Mouse (Mus musculus): ENCODE results near the gene Smad5. TPM values are rescaled to one million over a fixed set of nuclear protein-coding genes. Genes with fewer than 3 reads are reported as not detected.

Smad5 gene
- total RNA-seq, 2 experiments from 2014 or later: 24.4 to 24.5 TPM

DNA sequence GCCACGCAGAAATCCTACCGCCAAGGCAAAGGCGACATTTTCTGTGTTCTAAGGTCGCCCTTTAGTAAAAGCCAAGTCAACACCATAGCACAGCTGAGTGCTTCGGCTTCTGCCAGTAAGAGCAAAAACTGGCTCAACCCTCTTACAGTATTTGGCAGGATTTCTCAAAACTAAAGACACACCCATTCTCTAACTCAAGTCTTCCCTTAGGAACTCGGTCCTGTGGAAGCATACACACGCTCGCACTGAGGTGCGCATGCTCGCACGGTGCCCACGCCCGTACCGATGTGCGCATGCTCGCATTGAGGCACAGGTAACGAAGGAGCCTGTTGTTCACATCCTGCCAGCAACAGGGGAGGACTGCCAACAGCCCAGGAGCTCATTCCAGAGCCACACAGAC, 20.5 kb upstream of the Smad5 start:
- H3K27ac ChIP-seq: peak overlapping the region; percentile 61
- no peak for TF ChIP-seq CTCF (IDR thresholded peaks at IDR 0.05)
- peak overlapping the region; percentile 66 for H3K4me3 ChIP-seq
- peak; percentile 74 for DNase-seq
- intact Hi-C loops (cut with DNase I): no loop called here

DNA sequence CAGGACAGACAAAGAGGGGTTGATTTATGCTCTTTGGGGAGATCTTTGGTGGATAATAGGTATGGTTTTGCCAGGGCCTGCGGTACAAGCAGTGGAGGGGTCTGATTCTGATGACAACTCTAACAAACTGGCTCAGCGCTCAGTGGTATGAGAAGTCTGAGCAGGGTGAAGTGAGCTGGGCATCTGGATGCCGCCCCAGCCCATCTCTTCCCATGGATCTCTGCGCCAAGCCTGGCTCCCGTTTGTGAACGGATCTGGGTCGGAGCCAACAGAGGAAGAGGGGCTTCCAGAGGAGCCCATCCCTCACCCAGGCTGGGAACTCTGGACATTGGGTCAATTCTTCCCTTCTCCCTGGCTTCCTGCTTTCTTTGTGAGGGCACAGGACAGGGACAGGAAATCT, 19.5 kb upstream of the Smad5 start:
- Histone ChIP-seq H3K27ac (no peak overlapping the region), H3K4me3 (no peak overlapping the region)
- no peak for DNase-seq
- intact Hi-C loops (cut with DNase I): no loop called here
- TF ChIP-seq CTCF (IDR thresholded peaks at IDR 0.05): no peak

DNA sequence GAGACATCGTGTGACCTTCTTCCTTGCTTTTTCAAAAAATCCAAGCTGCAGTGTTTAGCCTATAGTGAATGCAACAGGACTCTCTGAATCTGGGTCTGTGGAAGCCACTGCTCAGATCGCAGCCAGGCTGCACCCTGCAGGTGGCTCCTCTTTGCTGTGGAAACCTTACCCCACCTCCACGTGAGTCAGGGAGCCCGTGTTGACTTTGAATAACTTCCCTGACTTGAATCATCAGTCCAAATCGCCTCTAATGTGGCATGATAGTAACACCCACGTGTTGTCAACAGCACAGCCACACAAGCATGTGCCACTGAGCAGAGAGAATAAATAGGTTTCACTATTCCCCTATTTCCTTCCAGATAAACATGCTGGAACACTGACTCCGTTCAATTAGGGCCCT, 10.8 kb upstream of the Smad5 start:
- intact Hi-C loops (cut with DNase I): no loop called here

DNA sequence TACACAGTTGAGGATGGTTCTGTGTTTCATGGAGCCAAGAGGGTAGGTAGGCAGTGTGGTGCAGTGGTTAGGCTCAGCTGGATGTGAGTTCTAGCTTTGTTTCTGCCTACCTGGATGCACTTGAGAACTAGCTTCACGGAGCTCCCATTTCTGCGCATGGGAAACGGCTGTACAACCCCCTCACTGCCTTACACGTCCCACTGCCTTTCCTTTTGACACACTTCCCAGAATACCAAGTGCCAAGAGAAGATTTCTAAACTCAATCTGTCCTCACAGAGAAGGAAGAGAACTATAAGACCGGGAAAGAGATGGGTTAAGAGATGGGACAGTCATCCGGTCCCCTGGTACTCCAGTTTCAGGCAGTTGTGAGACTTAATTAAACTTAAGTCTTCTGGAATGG, 10.2 kb upstream of the Smad5 start:
- no peak for TF ChIP-seq CTCF (IDR thresholded peaks at IDR 0.05)

More for the DNA sequence above, 10.8 kb upstream of the Smad5 start:
- H3K4me3 ChIP-seq: no peak overlapping the region
- no peak overlapping the region for H3K27ac ChIP-seq
- no peak for DNase-seq
- no peak for TF ChIP-seq CTCF (IDR thresholded peaks at IDR 0.05)

DNA sequence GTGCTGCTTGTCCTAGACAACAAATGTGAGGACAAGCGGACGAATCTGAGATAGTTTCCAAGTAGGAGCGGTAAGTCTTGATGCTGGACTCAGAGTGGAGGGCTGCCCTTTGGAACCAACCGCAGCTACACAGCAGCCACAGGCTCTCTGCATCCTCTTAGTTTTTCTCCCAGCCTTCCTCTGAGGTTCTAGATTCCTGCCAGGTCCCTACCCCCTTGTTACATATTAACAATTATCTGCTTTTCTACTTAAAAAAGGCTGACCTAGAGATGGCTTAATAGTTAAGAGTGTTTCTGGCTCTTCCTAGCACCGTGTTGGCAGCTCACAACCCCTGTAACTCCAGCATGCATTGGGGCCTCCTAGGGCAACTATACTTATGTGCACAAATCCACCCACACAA, 7.1 kb upstream of the Smad5 start:
- intact Hi-C loops (cut with DNase I): no loop called here
- TF ChIP-seq CTCF (IDR thresholded peaks at IDR 0.05): no peak
- Histone ChIP-seq H3K4me3 (no peak overlapping the region), H3K27ac (no peak overlapping the region)
- no peak for DNase-seq

More for the DNA sequence above, 10.2 kb upstream of the Smad5 start:
- H3K27ac ChIP-seq: no peak overlapping the region
- DNase-seq: no peak
- no peak overlapping the region for H3K4me3 ChIP-seq
- intact Hi-C loops (cut with DNase I): no loop called here

DNA sequence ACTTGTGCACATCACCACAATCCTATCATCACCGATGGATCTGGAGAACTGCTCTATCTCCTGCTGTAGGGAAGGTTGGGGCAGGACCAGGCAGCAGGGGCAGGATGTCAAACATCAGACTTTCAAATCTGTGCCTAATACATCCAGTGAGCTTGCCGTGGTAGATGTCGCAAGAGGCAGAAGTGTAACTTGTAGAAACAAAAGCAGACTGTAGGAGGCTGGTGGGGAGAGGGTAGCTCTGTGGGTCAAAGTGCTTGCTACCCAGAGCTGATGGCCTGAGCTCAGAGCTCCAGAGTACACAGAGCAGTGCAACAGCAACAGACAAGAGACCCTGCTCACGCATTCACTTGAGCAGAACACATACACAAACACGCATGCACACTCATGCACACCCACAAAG, 6.1 kb upstream of the Smad5 start:
- intact Hi-C loops (cut with DNase I): no loop called here
- TF ChIP-seq CTCF (IDR thresholded peaks at IDR 0.05): no peak
- DNase-seq: no peak
- Histone ChIP-seq H3K4me3 (no peak overlapping the region), H3K27ac (no peak overlapping the region)

DNA sequence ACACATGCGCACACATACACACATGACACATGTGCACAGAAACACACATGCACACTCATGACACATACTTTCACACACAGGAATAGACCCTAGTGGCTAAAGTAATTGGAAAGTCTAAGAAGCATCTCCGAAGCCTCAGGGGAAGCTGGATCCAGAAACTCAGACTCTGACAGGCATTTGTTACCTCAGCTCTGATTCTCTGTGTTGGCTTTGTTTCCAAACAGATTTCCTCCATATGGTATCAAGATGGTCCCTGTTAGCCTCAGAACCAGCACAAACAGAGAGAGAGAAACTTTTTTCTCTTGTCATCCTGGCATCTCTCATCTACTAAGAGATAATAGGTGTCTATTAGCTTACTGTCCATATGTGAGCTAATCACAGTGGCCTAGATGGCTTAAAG, 5.6 kb upstream of the Smad5 start:
- no peak for DNase-seq
- Histone ChIP-seq H3K4me3 (no peak overlapping the region), H3K27ac (no peak overlapping the region)
- no peak for TF ChIP-seq CTCF (IDR thresholded peaks at IDR 0.05)
- intact Hi-C loops (cut with DNase I): no loop called here

DNA sequence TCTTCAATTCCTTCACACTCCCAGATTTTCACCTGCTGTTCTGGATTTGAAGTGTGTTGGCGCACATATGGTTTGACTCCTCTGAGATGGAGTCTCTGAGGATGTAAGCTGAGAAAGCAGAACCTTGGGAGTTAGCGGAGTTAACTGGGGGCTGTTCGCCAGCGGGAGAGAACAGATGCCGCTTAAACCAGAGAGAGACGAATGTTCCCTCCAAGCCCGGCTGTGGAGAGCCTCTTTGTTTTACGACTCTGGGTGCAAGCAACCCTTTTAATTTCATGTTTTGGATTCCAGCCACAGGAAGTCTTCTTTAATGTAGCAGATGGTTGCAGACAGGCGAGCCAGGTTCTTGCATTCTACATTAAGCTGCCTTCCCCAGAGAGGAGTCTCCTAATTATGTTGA, 4.4 kb upstream of the Smad5 start:
- 0 out of 2 replicates have a peak overlapping the region, but pooled peaks have one; percentile 16 for H3K27ac ChIP-seq
- TF ChIP-seq CTCF (IDR thresholded peaks at IDR 0.05): no peak
- intact Hi-C loops (cut with DNase I): no loop called here
- H3K4me3 ChIP-seq: no peak overlapping the region
- DNase-seq: peak; percentile 19

DNA sequence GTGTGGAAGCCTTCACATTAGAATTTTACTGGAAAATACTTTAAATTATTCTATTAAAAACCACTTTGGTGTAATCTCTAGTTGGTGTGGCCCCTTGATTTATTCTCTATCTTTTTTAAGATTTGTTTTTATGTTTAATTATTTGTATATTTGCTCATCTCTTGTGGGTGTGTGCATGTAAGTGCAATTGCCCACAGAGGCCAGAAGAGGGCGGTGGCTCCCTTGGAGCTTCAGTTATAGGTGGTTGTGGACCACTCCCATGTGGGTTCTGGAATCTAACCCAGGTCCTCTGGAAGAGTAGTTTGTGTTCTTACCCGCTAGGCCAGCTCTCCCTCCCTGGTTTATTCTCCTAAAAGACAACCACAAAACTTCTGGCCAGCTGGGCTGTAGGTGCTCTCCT, 3.4 kb upstream of the Smad5 start:
- intact Hi-C loops (cut with DNase I): no loop called here
- no peak overlapping the region for H3K4me3 ChIP-seq
- no peak for DNase-seq
- H3K27ac ChIP-seq: no peak overlapping the region
- TF ChIP-seq CTCF (IDR thresholded peaks at IDR 0.05): peak; percentile 29; the same call in 1 of the 2 replicates

DNA sequence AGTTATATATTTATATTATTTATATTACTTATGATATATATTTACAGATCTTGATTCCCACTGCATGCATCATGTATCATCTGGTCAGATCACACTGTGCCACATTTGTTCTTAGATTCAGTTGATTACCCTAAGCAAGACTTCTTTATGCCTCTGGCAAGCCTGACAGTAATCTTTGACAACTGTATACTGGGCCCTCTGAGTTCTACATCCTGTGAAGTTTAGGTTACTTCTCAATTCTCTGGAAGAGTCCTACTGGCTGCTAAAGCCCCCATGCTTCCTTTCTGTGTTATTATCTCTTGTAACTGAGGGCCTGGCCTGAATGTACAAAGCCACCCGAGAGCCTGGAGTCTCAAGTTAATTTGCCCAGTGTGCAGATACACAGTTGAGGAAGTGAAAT, 1.8 kb upstream of the Smad5 start:
- H3K4me3 ChIP-seq: no peak overlapping the region
- intact Hi-C loops (cut with DNase I): no loop called here
- no peak for TF ChIP-seq CTCF (IDR thresholded peaks at IDR 0.05)
- H3K27ac ChIP-seq: no peak overlapping the region
- DNase-seq: no peak

DNA sequence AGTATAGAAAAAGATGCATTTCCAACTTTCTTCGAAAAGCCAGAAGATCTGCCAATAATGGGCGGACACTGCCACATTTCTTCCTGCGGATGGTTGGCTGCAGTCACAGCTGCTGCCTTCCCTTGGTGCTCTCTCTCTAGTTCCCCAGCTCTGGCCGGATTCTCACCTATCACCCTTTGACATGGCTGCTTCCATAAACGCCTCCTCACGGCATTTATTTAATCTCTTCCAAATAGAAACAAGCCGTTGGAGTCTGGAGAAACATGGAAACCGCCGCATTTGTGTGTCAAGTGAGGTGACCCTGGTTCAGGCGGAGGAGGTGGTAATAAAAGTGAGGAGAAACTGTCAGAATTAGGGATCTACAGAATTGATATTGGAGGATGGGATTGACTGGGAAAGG, 886 bp upstream of the Smad5 start:
- TF ChIP-seq CTCF (IDR thresholded peaks at IDR 0.05): no peak
- H3K4me3 ChIP-seq: no peak overlapping the region; the same call in 1 of the 2 replicates
- H3K27ac ChIP-seq: peak overlapping the region; percentile 99
- intact Hi-C loops (cut with DNase I): no loop called here
- no peak for DNase-seq

DNA sequence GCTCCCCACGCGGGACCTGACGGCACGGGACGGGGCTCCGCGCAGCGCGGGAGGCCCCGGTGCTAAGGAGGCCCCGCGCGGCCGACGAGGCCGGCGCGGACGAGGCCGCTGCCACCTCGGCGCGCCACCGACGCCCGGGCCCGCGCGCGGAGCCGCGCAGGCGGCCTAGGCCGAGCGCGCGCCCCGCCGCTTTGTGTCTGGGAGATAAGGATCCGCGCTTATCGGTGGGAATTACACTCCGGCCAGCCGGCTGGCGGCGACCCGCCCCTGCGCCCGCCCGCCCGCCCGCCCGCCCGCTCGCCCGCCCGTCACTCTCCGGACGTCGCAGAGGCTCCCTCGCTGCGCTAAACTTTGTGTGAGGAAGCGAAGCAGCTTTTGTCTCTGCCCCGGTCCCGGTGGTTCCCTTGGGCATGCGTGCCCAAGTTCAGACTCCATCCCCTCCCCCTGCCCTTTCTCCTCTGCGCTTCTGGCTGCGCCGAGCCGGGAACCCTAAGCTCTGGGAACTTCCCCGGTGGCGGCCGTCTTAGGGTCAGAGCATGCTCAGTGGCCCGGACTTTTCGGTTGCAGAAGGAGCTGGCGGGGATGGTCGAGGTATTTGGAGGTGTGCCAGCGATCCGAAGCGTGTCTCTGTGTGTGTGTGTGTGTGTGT, 536 bp downstream of the Smad5 start:
- TF ChIP-seq CTCF (IDR thresholded peaks at IDR 0.05): no peak
- peak overlapping the region; percentile 94 for H3K4me3 ChIP-seq
- intact Hi-C loops (cut with DNase I): no loop called here

DNA sequence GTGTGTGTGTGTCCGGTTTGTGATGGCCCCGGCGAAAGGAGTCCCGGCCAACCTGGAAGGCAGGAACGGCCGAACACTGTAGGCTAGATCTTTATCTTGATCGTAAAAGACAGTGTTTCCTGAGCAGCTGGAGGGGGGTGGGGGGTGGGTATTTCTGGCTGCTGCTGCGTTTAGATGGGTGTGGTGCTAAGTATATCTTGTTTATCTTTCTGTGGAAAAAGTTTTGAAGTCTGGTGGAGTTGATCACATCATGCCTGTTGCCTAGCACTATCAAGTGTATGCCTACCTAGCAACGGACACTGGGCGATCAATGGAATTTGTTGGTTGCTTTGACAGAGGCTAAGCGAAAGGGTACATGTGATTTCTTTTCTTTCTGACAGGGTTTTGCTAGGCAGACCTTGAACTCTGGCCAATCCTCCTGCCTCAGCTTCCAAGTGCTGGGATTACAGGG, 1.1 kb downstream of the Smad5 start:
- intact Hi-C loops (cut with DNase I): no loop called here
- H3K27ac ChIP-seq: peak overlapping the region; percentile 99
- peak overlapping the region; percentile 94 for H3K4me3 ChIP-seq
- no peak for DNase-seq
- no peak for TF ChIP-seq CTCF (IDR thresholded peaks at IDR 0.05)

More for the DNA sequence above, 536 bp downstream of the Smad5 start:
- peak; percentile 80 for DNase-seq
- H3K27ac ChIP-seq: peak overlapping the region; percentile 99

DNA sequence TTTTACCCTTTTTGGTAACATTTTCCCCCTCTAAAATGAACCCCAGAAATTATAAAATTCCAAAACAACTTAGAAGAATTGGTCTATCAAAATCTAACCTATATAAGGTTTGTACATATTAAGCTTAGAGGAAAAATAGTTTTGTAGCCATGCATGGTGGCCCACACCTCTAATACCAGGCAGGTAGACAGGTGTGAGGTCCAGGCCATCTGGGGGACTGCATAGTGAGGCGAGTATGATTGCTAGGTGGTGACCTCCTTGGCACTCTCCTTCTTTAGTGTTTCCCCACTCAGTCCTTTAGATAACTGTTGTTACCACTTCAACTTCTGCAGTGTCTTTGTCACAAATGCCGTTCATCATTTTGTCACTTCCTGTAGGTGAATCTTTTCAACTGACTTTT, 1.8 kb downstream of the Smad5 start:
- Histone ChIP-seq H3K4me3 (peak overlapping the region; percentile 94), H3K27ac (peak overlapping the region; percentile 99)
- no peak for DNase-seq
- TF ChIP-seq CTCF (IDR thresholded peaks at IDR 0.05): no peak
- intact Hi-C loops (cut with DNase I): no loop called here

All from gastrocnemius, adult 2 months (tissue).